ENCODE assay signal across 19 mouse cellular contexts in the genomic region with DNA sequence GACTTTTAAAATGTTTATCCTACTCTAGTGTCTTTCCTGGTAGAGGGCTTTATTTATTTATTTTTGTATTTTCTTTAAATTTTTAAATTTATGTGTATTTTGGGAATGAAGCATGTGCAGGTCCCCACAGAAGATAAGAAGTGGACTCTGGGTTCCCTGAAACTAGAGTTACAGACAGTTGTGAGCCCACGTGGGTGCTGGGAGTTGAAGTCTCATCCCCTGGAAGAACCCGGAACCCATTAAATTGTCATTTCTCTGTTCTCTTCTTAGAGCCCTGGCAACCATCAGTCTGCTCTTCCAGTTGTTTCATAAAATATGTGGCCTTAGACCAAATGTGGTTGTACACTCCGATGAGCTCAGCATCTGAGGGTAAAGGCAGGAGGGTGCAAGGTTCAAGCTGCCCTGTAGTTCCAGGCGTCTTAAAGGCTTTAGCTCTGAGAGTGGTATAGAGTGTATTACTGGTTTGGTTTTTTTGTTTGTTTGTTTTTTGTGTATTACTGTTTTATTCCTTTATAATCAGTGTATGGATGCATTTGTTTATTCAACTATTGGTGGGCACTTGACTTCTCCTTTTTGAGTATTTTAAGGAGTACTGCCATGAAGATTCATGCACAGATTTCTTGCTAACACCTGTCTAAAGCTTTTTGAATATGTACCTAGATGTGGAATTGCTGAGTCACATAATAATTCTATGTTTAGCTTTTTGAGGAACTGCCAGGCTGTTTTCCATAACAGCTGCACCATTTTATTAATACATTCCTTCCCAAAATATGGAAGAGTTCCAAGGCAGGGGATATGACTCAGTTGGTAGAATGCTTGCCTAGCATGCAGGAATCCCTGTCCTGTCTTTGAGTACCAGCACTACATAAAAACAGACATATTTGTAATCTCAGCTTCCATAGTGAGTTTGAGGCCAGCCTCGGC. TPM values are rescaled to one million over a fixed set of nuclear protein-coding genes. Genes with fewer than 3 reads are reported as not detected.
DNase-seq lines count a peak whose midpoint lies in the region; ATAC-seq and TF ChIP-seq lines count a peak whose summit lies in the region.
"Had no signal": no experiment of that assay in that cellular context is flagged by ENCODE, and none has a peak within 500 bp of the region (broad histone marks: within the 10 kb centered on the region; RNA-seq: fewer than 3 reads in every experiment).

No protein-coding gene starts in this region.

- H3K27me3 ChIP-seq in forebrain, embryonic 15.5 days, result no peaks in the 10 kb centered on the region
- H3K27me3 ChIP-seq: hindbrain, embryonic 12.5 days; limb, embryonic 12.5 days; midbrain, embryonic 13.5 days; neural tube, embryonic 12.5 days had no signal

- no peaks in the 10 kb centered on the region for H3K9me3 ChIP-seq in forebrain, embryonic 15.5 days
- H3K9me3 ChIP-seq: hindbrain, embryonic 12.5 days; limb, embryonic 12.5 days; midbrain, embryonic 13.5 days; neural tube, embryonic 12.5 days had no signal

- no peak overlapping the region for H3K4me2 ChIP-seq in forebrain, embryonic 15.5 days (replicated peaks)
- H3K4me2 ChIP-seq: heart, embryonic 11.5 days; hindbrain, embryonic 12.5 days; limb, embryonic 12.5 days; midbrain, embryonic 13.5 days; neural tube, embryonic 12.5 days had no signal

- H3K36me3 ChIP-seq in forebrain, embryonic 15.5 days, result peaks cover 28% of the 10 kb centered on the region

- intact Hi-C loops in gastrocnemius, adult 2 months (cut with DNase I), result no loop called here
- intact Hi-C loops in left cerebral cortex, postnatal 36 days (cut with DNase I), result no loop called here

- H3K4me3 ChIP-seq in gastrocnemius, adult 2 months, result no peak overlapping the region
- H3K4me3 ChIP-seq in forebrain, embryonic 15.5 days, result no peak overlapping the region
- H3K4me3 ChIP-seq: hindbrain, embryonic 12.5 days; limb, embryonic 12.5 days; midbrain, embryonic 13.5 days; neural tube, embryonic 12.5 days had no signal

- no peak overlapping the region for H3K9ac ChIP-seq in forebrain, embryonic 15.5 days (replicated peaks)
- H3K9ac ChIP-seq: hindbrain, embryonic 12.5 days; limb, embryonic 12.5 days; liver, postnatal 0 days; midbrain, embryonic 13.5 days; neural tube, embryonic 12.5 days had no signal

- no peak overlapping the region for H3K27ac ChIP-seq in gastrocnemius, adult 2 months
- H3K27ac ChIP-seq in forebrain, embryonic 15.5 days (replicated peaks), result no peak overlapping the region
- H3K27ac ChIP-seq: hindbrain, embryonic 12.5 days; limb, embryonic 12.5 days; midbrain, embryonic 13.5 days; neural tube, embryonic 12.5 days had no signal

- DNase-seq in gastrocnemius, adult 18-20 months (ENCODE audit: low spot score), result peak; percentile 5
- no peak for DNase-seq in gastrocnemius, adult 2 months
- peak; percentile 13 to 16 for DNase-seq in left cerebral cortex, adult 9 months (ENCODE audit: low spot score in 2 of 2)
- no peak for DNase-seq in left cerebral cortex, postnatal 36 days (ENCODE audit: low spot score in 2 of 2)
- DNase-seq in Muller cell, postnatal 12 days (ENCODE audit: inconsistent ontology term), result peak; percentile 85
- DNase-seq in lung, postnatal 14 days, result peak; percentile 7
- no peak for DNase-seq in embryo, embryonic 10.5 days (ENCODE audit: low spot score)
- DNase-seq: cerebellum, adult 8-10 months; gastrocnemius, postnatal 10 days; kidney, adult 9 months; liver, postnatal 0 days had no signal

- 91% methylated on average over 5 of the region's 5 CpGs for WGBS in forebrain, embryonic 15.5 days

- H3K4me1 ChIP-seq in forebrain, embryonic 15.5 days, result no peaks in the 10 kb centered on the region
- H3K4me1 ChIP-seq: hindbrain, embryonic 12.5 days; limb, embryonic 12.5 days; midbrain, embryonic 13.5 days; neural tube, embryonic 12.5 days had no signal

- TF ChIP-seq CTCF in gastrocnemius, adult 2 months (IDR thresholded peaks at IDR 0.05), result no peak

- ATAC-seq in forebrain, embryonic 15.5 days (replicated peaks), result no peak
- ATAC-seq: liver, postnatal 0 days; midbrain, embryonic 13.5 days had no signal

RNA-seq across cellular contexts. Expression of a gene that starts 39.5 kb away (rescaled TPM):
- total RNA-seq in gastrocnemius, adult 18-20 months (2021), result 1 to 10 TPM; 4.9 to 7.8 TPM
- total RNA-seq in gastrocnemius, adult 2 months (2021), result 1 to 10 TPM; 6.7 to 9.4 TPM
- 10 to 100 TPM; 37.6 to 38.1 TPM for total RNA-seq in left cerebral cortex, postnatal 36 days (2021)
- 50.1 and 50.2 TPM in 2 replicates for polyA plus RNA-seq in forebrain, embryonic 15.5 days (2015; fragmentation: Nextera tagmentation; extraction: Ambion mirVana)

RNA-seq across cellular contexts. Expression of a gene that starts 39.6 kb away (rescaled TPM):
- not detected for total RNA-seq in gastrocnemius, adult 18-20 months (2021)
- total RNA-seq in gastrocnemius, adult 2 months (2021), result not detected
- under 1 TPM in 1 of 2 experiments, not detected in 1; 0.27 TPM for total RNA-seq in left cerebral cortex, postnatal 36 days (2021)
- 0.86 and 1.1 TPM in 2 replicates for polyA plus RNA-seq in forebrain, embryonic 15.5 days (2015; fragmentation: Nextera tagmentation; extraction: Ambion mirVana)
- total RNA-seq: MEL had no signal
- polyA plus RNA-seq: spleen, adult 2 months had no signal

RNA-seq across cellular contexts. Expression of a gene that starts 49.5 kb away (rescaled TPM):
- 1 to 10 TPM; 6.6 to 6.8 TPM for total RNA-seq in gastrocnemius, adult 18-20 months (2021)
- 1 to 10 TPM; 7.4 to 9.9 TPM for total RNA-seq in gastrocnemius, adult 2 months (2021)
- total RNA-seq in left cerebral cortex, postnatal 36 days (2021), result 100 to 1,000 TPM; 104 to 108 TPM
- polyA plus RNA-seq in forebrain, embryonic 15.5 days (2015; fragmentation: Nextera tagmentation; extraction: Ambion mirVana), result 26.6 and 27.2 TPM in 2 replicates

Comparison
In these comparisons a context has a peak if more than half of its experiments do, and no peak if none do; other contexts are left out.
1. DNase-seq: peak in gastrocnemius, adult 18-20 months (single experiment), left cerebral cortex, adult 9 months (2 of 2), Muller cell, postnatal 12 days (single experiment) and lung, postnatal 14 days (single experiment); none in gastrocnemius, adult 2 months (single experiment), left cerebral cortex, postnatal 36 days (0 of 2) and embryo, embryonic 10.5 days (single experiment).
2. RNA of a gene that starts 49.5 kb away (total RNA-seq): 104 to 108 TPM in left cerebral cortex, postnatal 36 days; 7.4 to 9.9 TPM in gastrocnemius, adult 2 months and 6.6 to 6.8 TPM in gastrocnemius, adult 18-20 months; every median in the first group is over 4 times any median in the second.